Mouse (Mus musculus) kidney, postnatal 4 days (tissue): ENCODE data around the gene Edn1.

Experiments
- DNase-seq, 2 experiments: peaks; one replicate each; pipeline ENCODE4 v3.0.0; 2021; ENCODE audit warnings: mixed read lengths in 2 of 2

Edn1 gene

GRCm38 (mm10) chr13:42317808-42318207 is 16.5 kb downstream of the Edn1 start:
- DNase-seq = no peak

- DNase-seq = no peak
These were observed 27.3 kb downstream of the Edn1 start for GRCm38 (mm10) chr13:42328576-42328975.

- DNase-seq = no peak
These were observed 29.8 kb downstream of the Edn1 start for GRCm38 (mm10) chr13:42331104-42331503.

- no peak for DNase-seq
These were observed 33.7 kb downstream of the Edn1 start for GRCm38 (mm10) chr13:42334981-42335380.

DNA sequence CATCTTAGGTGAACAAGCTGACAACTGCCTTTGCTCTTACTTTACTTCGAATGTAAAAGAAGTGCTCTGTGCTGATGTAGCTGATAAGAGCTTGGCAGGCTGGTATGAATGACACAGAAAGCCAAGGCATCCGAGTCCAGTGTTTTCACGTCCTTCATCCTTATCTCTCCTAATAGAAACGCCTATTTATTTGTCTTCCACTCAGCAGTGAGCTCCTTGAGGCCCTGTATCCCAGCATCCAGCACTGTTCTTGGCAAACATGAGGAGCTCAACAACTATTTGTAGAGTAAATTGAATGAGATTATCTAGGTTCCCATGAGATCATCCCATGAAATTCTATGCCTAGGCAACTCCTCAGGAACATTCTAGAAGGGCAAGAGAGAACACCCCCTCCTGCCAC is 35.1 kb downstream of the Edn1 start:
- DNase-seq = no peak

DNA sequence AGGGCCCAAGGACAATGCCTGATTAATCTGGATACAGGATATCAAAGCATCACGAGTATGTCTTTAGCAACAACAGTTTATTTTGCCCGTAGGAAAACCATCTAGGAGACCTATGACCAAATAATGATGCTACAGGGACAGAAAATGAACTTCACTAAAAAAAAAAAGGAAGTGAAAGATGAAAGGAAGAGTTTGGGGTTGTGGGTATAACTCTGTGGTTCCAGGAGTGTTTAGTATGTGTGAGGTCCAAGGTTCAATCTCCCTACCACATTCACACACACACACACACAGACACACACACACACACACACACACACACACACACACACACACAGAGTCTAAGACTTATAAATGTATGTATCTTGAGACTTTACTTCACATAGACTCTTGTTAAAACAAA is 35.8 kb downstream of the Edn1 start:
- DNase-seq = no peak

DNA sequence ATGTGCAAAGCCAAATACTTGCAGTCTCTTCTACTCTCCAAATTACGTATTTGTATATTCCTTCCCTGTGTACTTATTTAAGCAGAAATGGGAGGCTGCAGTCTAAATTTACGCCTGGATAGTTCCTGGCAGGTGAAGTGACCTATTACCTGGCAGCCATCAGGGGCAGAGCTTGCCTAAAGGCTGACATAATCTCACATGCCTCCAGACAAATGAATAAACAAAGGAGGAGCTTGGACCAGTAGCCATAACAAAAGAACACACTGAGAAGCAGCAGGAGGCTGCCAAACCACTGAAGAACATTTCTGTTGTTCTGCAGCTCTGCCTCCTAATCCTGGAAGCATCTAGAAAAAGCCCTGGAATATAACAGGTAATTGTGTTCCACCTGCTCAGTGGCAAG is 38.2 kb downstream of the Edn1 start:
- DNase-seq = peak in 1 of 2 experiments; percentile 19

GRCm38 (mm10) chr13:42341871-42342532 is 40.7 kb downstream of the Edn1 start:
- DNase-seq = peak; percentile 23 to 33

GRCm38 (mm10) chr13:42345439-42345838 is 44.2 kb downstream of the Edn1 start:
- DNase-seq = peak in 1 of 2 experiments; percentile 22

DNA sequence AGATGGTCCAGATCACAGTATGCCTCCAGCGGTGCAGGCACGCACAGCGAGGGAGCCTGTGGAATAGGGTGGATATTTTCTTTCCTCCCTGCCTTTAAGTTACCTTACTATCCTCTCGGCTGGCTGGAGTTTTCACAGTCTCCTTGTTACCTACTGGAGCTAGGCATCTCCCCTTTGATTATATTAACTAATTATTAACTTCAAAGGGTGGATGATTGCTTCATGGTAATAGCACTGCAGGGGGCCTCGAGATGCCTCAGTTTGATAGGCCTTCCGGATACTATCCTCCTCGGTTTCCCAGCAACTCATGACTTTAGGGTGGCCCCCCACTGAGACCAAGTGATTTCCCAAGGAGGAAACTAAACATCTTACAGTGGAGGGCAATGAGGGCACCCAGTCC is 45.1 kb downstream of the Edn1 start:
- peak; percentile 45 to 52 for DNase-seq

- DNase-seq = no peak
These were observed 50.4 kb downstream of the Edn1 start for GRCm38 (mm10) chr13:42351675-42352074.
